Mouse (Mus musculus): ENCODE results near the gene Spata13. TPM values are rescaled to one million over a fixed set of nuclear protein-coding genes. Genes with fewer than 3 reads are reported as not detected.

Gene Spata13
- polyA plus RNA-seq, 1 experiment from 2014 or later: 16.1 TPM

- H3K27ac ChIP-seq (ENCODE audit: low read depth, low read length): peak overlapping the region; percentile 83
- no peaks in the 10 kb centered on the region for H3K36me3 ChIP-seq (ENCODE audit: control insufficient read depth, insufficient read depth, low read length)
- peak overlapping the region; percentile 51 for H3K4me2 ChIP-seq
- H3K9ac ChIP-seq (ENCODE audit: low read depth, low read length): peak overlapping the region; percentile 10; the same call in 1 of the 2 replicates
- H3K9me3 ChIP-seq (ENCODE audit: control insufficient read depth, low read length): no peaks in the 10 kb centered on the region
- no peaks in the 10 kb centered on the region for H3K27me3 ChIP-seq (replicated peaks; ENCODE audit: control insufficient read depth, insufficient read depth, low read length)
- no peak for ATAC-seq (replicated peaks; ENCODE audit: low FRiP score)
- no peak overlapping the region for H3K4me3 ChIP-seq (ENCODE audit: low read depth, low read length)
- DNase-seq (ENCODE audit: low spot score): no peak
- 39% methylated on average over 13 of the region's 13 CpGs for WGBS
- H3K4me1 ChIP-seq (replicated peaks; ENCODE audit: control insufficient read depth, insufficient read depth, low read length): peaks cover 39% of the 10 kb centered on the region
Measured at GRCm38 (mm10) chr14:60735848-60736547, 102.2 kb downstream of the Spata13 start.

DNA sequence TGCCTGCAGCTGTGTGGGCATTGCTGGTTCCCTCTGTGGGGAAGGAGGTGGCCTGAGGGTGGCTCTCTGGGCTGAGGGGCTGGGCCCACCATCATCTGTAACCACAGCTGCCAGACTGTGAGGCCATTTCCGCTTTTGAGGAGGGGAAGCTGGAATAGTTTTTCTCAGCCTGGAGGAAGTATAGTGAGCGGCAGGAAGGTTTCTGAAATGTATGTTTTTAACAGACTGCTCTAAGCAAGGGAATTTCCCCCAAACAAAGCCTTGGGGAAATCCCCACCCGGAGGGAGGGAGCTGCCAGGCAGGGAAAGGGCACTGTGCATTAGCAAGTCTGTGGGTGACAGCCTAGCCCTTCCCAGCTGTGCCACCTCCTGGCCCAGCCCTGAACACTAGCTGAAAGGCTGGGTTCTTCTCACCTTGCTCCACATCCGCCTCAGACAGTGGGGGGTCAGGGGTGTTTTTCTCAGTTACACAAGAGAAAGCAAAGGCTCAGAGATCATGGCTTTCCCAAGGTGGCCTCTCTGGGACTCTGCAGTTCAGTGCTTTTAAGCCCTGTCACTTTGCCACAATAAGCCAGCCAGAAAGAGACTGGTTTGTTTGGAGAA, 102.9 kb downstream of the Spata13 start:
- H3K4me1 ChIP-seq (replicated peaks; ENCODE audit: control insufficient read depth, insufficient read depth, low read length): peaks cover 39% of the 10 kb centered on the region
- H3K36me3 ChIP-seq (ENCODE audit: control insufficient read depth, insufficient read depth, low read length): no peaks in the 10 kb centered on the region
- H3K9ac ChIP-seq (ENCODE audit: low read depth, low read length): peak overlapping the region; percentile 10; the same call in 1 of the 2 replicates
- H3K4me3 ChIP-seq (ENCODE audit: low read depth, low read length): no peak overlapping the region
- WGBS: 7% methylated on average over 4 of the region's 4 CpGs
- no peaks in the 10 kb centered on the region for H3K27me3 ChIP-seq (replicated peaks; ENCODE audit: control insufficient read depth, insufficient read depth, low read length)
- peak overlapping the region; percentile 83 for H3K27ac ChIP-seq (ENCODE audit: low read depth, low read length)
- peak overlapping the region; percentile 51 for H3K4me2 ChIP-seq
- peak; percentile 56 for DNase-seq (ENCODE audit: low spot score)
- ATAC-seq (replicated peaks; ENCODE audit: low FRiP score): peak; percentile 63
- H3K9me3 ChIP-seq (ENCODE audit: control insufficient read depth, low read length): no peaks in the 10 kb centered on the region

DNA sequence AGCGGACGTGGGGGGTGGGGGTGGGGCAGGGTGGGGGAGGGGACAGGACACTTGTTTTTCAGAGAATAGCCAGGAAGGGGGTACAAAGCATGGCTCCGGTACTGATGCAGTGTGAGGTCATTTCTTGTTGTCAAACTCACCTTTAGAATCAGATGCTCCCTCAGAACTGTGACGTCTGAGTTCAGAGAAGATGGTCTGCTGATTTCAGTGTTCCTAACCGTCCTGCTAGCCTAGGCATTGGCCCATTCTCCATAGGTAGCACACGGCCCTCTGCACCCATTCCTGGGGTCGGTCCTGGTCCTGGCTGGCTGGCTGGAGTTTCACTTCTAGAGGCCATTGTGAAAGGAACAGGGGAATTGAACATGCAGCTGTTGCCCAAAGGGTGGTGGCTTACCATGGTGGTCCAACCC, 103.4 kb downstream of the Spata13 start:
- Histone ChIP-seq H3K4me2 (peak overlapping the region; percentile 51), H3K27ac (ENCODE audit: low read depth, low read length) (peak overlapping the region; percentile 83), H3K4me3 (ENCODE audit: low read depth, low read length) (no peak overlapping the region), H3K9me3 (ENCODE audit: control insufficient read depth, low read length) (no peaks in the 10 kb centered on the region), H3K27me3 (replicated peaks; ENCODE audit: control insufficient read depth, insufficient read depth, low read length) (no peaks in the 10 kb centered on the region), H3K4me1 (replicated peaks; ENCODE audit: control insufficient read depth, insufficient read depth, low read length) (peaks cover 37% of the 10 kb centered on the region), H3K9ac (ENCODE audit: low read depth, low read length) (no peak overlapping the region), H3K36me3 (ENCODE audit: control insufficient read depth, insufficient read depth, low read length) (no peaks in the 10 kb centered on the region)
- no peak for DNase-seq (ENCODE audit: low spot score)
- 15% methylated on average over 7 of the region's 7 CpGs for WGBS
- ATAC-seq (replicated peaks; ENCODE audit: low FRiP score): no peak

GRCm38 (mm10) chr14:60738434-60738938, 104.7 kb downstream of the Spata13 start:
- Histone ChIP-seq H3K4me3 (ENCODE audit: low read depth, low read length) (no peak overlapping the region), H3K9me3 (ENCODE audit: control insufficient read depth, low read length) (no peaks in the 10 kb centered on the region), H3K36me3 (ENCODE audit: control insufficient read depth, insufficient read depth, low read length) (no peaks in the 10 kb centered on the region), H3K9ac (ENCODE audit: low read depth, low read length) (no peak overlapping the region), H3K27me3 (replicated peaks; ENCODE audit: control insufficient read depth, insufficient read depth, low read length) (no peaks in the 10 kb centered on the region), H3K27ac (ENCODE audit: low read depth, low read length) (peak overlapping the region; percentile 47), H3K4me2 (peak overlapping the region; percentile 8; the same call in 1 of the 2 replicates), H3K4me1 (replicated peaks; ENCODE audit: control insufficient read depth, insufficient read depth, low read length) (peaks cover 32% of the 10 kb centered on the region)
- no peak for ATAC-seq (replicated peaks; ENCODE audit: low FRiP score)
- WGBS: 45% methylated on average over 10 of the region's 10 CpGs
- DNase-seq (ENCODE audit: low spot score): no peak

DNA sequence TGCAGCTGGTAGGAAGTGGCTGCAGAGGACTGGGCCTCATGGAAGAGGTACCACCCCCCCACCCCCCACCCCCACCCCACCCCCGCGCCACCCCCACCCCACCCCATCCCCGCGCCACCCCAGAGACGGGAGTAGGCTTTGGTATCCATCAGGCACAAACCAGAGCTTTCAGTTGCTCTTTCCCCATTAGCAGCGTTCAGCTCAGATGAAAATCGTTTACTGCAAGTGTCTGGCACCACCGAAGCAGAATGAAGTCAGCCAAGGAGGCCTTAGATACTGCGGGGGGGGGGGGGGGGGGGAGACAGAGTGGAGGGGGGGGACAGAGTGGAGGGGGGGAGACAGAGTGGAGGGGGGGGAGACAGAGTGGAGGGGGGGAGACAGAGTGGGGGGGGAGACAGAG, 105.4 kb downstream of the Spata13 start:
- no peak overlapping the region for H3K4me3 ChIP-seq (ENCODE audit: low read depth, low read length)
- no peak overlapping the region for H3K9ac ChIP-seq (ENCODE audit: low read depth, low read length)
- H3K36me3 ChIP-seq (ENCODE audit: control insufficient read depth, insufficient read depth, low read length): no peaks in the 10 kb centered on the region
- 43% methylated on average over 6 of the region's 9 CpGs for WGBS
- H3K4me1 ChIP-seq (replicated peaks; ENCODE audit: control insufficient read depth, insufficient read depth, low read length): peaks cover 28% of the 10 kb centered on the region
- no peak for ATAC-seq (replicated peaks; ENCODE audit: low FRiP score)
- H3K27ac ChIP-seq (ENCODE audit: low read depth, low read length): no peak overlapping the region; the same call in 1 of the 2 replicates
- H3K4me2 ChIP-seq: no peak overlapping the region; the same call in 1 of the 2 replicates
- no peaks in the 10 kb centered on the region for H3K27me3 ChIP-seq (replicated peaks; ENCODE audit: control insufficient read depth, insufficient read depth, low read length)
- no peak for DNase-seq (ENCODE audit: low spot score)
- H3K9me3 ChIP-seq (ENCODE audit: control insufficient read depth, low read length): no peaks in the 10 kb centered on the region

- Histone ChIP-seq H3K4me3 (ENCODE audit: low read depth, low read length) (no peak overlapping the region), H3K27me3 (replicated peaks; ENCODE audit: control insufficient read depth, insufficient read depth, low read length) (no peaks in the 10 kb centered on the region), H3K4me2 (no peak overlapping the region; the same call in 1 of the 2 replicates), H3K36me3 (ENCODE audit: control insufficient read depth, insufficient read depth, low read length) (no peaks in the 10 kb centered on the region), H3K9me3 (ENCODE audit: control insufficient read depth, low read length) (no peaks in the 10 kb centered on the region), H3K27ac (ENCODE audit: low read depth, low read length) (no peak overlapping the region; the same call in 1 of the 2 replicates), H3K9ac (ENCODE audit: low read depth, low read length) (no peak overlapping the region), H3K4me1 (replicated peaks; ENCODE audit: control insufficient read depth, insufficient read depth, low read length) (peaks cover 27% of the 10 kb centered on the region)
- 71% methylated on average over 12 of the region's 12 CpGs for WGBS
- DNase-seq (ENCODE audit: low spot score) (no peak), ATAC-seq (replicated peaks; ENCODE audit: low FRiP score) (no peak)
Measured at GRCm38 (mm10) chr14:60739616-60740015, 105.8 kb downstream of the Spata13 start.

GRCm38 (mm10) chr14:60740507-60740906, 106.7 kb downstream of the Spata13 start:
- H3K4me2 ChIP-seq: no peak overlapping the region
- no peak overlapping the region for H3K9ac ChIP-seq (ENCODE audit: low read depth, low read length)
- peak overlapping the region; percentile 3; the same call in 1 of the 2 replicates for H3K27ac ChIP-seq (ENCODE audit: low read depth, low read length)
- H3K4me3 ChIP-seq (ENCODE audit: low read depth, low read length): no peak overlapping the region
- ATAC-seq (replicated peaks; ENCODE audit: low FRiP score) (no peak), DNase-seq (ENCODE audit: low spot score) (no peak)
- no peaks in the 10 kb centered on the region for H3K9me3 ChIP-seq (ENCODE audit: control insufficient read depth, low read length)
- no peaks in the 10 kb centered on the region for H3K27me3 ChIP-seq (replicated peaks; ENCODE audit: control insufficient read depth, insufficient read depth, low read length)
- WGBS: 73% methylated on average over 5 of the region's 5 CpGs
- H3K36me3 ChIP-seq (ENCODE audit: control insufficient read depth, insufficient read depth, low read length): no peaks in the 10 kb centered on the region
- peaks cover 30% of the 10 kb centered on the region for H3K4me1 ChIP-seq (replicated peaks; ENCODE audit: control insufficient read depth, insufficient read depth, low read length)

- Histone ChIP-seq H3K27me3 (replicated peaks; ENCODE audit: control insufficient read depth, insufficient read depth, low read length) (no peaks in the 10 kb centered on the region), H3K27ac (ENCODE audit: low read depth, low read length) (0 out of 2 replicates have a peak overlapping the region, but pooled peaks have one; percentile 8)
- 69% methylated on average over 8 of the region's 8 CpGs for WGBS
Measured at GRCm38 (mm10) chr14:60741033-60741432, 107.2 kb downstream of the Spata13 start.

More at GRCm38 (mm10) chr14:60741033-60741432, 107.2 kb downstream of the Spata13 start:
- H3K9me3 ChIP-seq (ENCODE audit: control insufficient read depth, low read length): no peaks in the 10 kb centered on the region
- H3K9ac ChIP-seq (ENCODE audit: low read depth, low read length): no peak overlapping the region
- no peak overlapping the region for H3K4me3 ChIP-seq (ENCODE audit: low read depth, low read length)
- peaks cover 27% of the 10 kb centered on the region for H3K4me1 ChIP-seq (replicated peaks; ENCODE audit: control insufficient read depth, insufficient read depth, low read length)
- DNase-seq (ENCODE audit: low spot score) (no peak), ATAC-seq (replicated peaks; ENCODE audit: low FRiP score) (no peak)
- H3K36me3 ChIP-seq (ENCODE audit: control insufficient read depth, insufficient read depth, low read length): peaks cover under 1% of the 10 kb centered on the region; the same call in 1 of the 2 replicates
- H3K4me2 ChIP-seq: no peak overlapping the region
